Mouse (Mus musculus) lung, adult 2 months (tissue): ENCODE results near the gene Ncbp3.

Experiments used
- CTCF ChIP-seq: fragments of 200-500 bp; IDR thresholded peaks from 2 replicates; pipeline ENCODE4 v1.5.1; 2011; ENCODE audit warnings: mild to moderate bottlenecking, low read length, control low read depth; ENCODE audit not compliant: insufficient read depth
- POLR2A ChIP-seq: fragments of 200-500 bp; IDR thresholded peaks from 2 replicates; pipeline ENCODE4 v1.6.1; 2011; ENCODE audit warnings: low read depth, mild to moderate bottlenecking, control low read depth, low read length, borderline replicate concordance; ENCODE audit errors: extremely low read depth

DNA sequence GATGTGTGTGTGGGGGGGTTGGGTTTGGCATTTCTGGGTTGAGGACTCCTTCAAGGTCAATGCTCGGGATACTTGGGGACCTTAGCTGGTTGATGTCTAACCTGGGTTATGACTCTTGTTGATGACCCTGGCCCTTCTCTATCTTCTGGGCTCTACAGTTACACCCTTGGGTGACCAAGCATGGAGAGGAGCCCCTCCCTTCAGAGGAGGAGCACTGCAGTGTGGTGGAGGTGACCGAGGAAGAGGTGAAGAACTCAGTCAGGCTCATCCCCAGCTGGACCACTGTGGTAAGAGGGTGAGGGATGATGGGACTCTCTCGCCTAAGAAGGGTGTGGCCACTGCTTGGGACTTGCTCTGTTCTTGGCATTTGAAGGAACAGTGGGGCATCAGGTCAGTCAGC, 9.9 kb upstream of the Ncbp3 start:
- no peak for TF ChIP-seq CTCF
- TF ChIP-seq POLR2A, result no peak
